Mouse (Mus musculus): ENCODE measurements around the gene Rtel1.

The Rtel1 gene

DNA sequence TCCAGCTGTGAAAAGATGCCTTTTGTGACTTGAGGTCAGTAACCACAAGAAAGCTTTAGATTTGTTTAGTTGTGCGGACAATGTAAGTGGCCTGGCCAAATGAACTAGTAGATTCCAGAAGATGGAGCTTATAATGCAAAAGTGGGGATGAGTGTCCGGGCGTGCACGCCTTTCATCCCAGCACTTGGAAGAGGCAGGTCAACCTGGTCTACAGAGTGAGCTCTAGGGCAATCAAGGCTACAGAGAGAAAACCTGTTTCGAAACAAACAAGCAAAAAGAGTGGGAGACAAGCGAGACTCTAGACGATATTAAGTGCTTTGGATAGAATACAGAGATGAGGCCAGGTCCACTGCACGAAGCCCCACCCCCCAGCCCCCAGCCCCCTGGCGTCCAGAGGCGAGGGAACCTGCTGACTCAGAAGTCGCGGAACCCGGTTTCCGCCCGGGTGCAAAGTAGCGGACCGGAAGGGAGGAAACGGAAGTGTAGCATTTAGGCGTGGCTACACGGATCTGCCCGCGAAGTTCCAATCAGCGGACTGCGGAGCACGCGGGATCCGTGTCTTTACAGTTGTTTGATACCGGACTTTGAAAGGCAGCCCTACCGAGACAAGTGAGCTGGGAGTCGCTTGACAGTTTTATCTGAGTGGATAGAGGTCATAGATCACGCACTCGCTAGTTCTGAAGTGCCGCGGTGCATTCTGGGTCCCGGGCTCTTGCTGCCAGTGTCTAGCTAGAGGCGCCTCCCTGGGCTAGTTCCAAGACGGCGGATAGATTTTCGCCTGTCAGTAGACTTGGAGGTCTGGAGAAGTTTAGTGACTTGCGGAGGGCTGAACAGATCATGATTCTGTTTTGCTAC, at the start of gene Rtel1:
Rtel1 (plus strand) TSS at position 492 of the 855 bp plus-strand sequence.
- DNase-seq (ENCODE audit: low spot score in 2 of 2): peak in 1 of 2 experiments; percentile 75

DNA sequence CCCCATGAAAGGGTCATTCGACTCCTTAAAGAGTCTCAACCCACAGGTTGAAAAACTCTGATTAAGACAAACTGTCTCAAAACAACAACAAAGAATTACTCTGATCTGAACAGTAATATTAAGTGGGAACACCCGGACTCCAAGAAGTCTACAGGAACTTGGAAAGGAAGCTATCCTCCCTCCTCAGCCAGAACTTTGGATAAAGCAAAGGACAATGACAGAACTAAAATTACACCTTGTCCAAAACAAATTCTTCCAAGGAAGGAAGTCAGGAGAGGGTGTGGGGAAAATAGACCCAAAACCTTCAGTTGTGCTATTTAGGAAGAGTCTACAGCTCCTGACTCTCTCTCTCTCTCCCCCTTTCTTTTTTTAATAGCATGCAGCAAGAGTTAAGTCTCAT, 47.4 kb upstream of the Rtel1 start:
- DNase-seq (ENCODE audit: low spot score in 2 of 2): no peak

DNA sequence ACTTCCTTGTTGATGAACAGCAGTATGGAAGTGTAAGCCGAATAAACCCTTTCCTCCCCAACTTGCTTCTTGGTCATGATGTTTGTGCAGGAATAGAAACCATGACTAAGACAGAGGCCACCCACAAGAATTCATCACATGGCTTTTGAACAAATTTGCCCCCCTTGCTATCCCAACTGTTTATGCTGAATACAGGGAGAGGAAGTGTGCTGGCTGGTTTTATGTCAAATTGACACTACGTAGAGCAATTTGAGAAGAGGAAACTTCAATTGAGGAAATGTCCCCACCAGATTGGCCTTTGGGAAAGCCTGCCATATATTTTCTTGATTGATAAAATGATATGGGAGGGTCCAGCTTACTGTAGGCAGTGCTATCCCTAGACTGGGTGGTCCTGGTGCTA, 45.7 kb upstream of the Rtel1 start:
- no peak for DNase-seq (ENCODE audit: low spot score in 2 of 2)

- DNase-seq (ENCODE audit: low spot score in 2 of 2): no peak
Measured at GRCm38 (mm10) chr2:181274639-181275038, 44.9 kb upstream of the Rtel1 start.

DNA sequence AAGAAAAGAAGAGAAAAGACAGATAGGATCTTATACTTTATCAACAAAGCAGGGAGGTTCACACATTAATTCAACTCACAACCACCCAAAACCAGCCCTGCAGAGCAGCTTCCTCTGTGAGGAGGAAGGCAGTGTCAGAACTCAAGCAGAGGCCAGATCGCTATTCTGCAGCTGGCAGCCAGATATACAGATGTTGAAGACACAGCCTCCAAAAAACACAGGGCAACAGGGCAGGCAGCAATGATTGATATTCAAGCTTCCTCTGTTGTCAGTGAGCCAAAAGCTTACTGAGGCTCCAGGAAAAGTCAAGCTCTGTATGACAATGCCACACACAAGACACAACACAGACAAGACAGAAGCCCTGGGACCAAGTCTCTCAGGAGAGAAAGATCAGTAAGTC, 42.8 kb upstream of the Rtel1 start:
- no peak for DNase-seq (ENCODE audit: low spot score in 2 of 2)

DNA sequence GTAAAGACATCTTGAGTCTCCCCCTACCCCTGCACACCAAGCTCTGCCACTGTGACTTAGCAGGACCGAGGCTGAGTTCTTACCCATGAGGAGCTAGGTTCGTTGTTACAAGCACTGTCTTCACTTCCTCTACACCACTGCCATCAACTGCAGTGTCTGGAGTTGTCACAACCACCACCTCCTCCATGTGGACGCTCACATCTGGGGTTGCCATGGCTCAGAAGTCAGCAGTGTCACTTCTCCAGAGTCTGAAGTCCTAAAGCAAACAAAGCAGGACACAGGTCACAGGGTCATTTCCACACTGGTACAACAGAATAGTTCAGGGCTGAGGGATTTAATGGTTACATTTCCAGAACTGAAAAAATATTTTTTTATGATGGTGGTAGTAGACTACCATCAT, 41.7 kb upstream of the Rtel1 start:
- no peak for DNase-seq (ENCODE audit: low spot score in 2 of 2)

DNA sequence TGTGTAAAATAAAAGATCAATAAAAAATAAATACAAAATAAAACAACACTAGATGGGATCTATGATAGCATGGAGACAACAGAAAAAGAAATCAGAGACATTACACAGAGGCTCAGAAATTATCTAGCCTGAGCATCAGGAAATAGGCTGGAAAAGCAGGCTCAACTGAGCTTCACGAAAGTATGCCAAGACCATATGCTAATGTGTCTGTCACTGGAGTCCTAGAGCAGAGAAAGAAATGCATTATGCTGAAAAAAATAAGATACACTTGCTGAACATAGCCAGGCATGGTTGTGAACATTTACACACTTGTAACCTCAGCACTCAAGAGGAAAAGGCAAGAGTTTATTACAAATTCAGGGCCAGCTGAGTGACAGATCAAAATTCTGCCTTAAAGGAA, 39.6 kb upstream of the Rtel1 start:
- DNase-seq (ENCODE audit: low spot score in 2 of 2): no peak

GRCm38 (mm10) chr2:181286629-181287337, 32.8 kb upstream of the Rtel1 start:
- no peak for DNase-seq (ENCODE audit: low spot score in 2 of 2)

- no peak for DNase-seq (ENCODE audit: low spot score in 2 of 2)
Measured at GRCm38 (mm10) chr2:181287338-181287957, 32.1 kb upstream of the Rtel1 start.

GRCm38 (mm10) chr2:181287958-181288350, 31.6 kb upstream of the Rtel1 start, which contains the start of gene Gmeb2:
Gene Gmeb2 (minus strand): TSS chr2:181288035.
- DNase-seq (ENCODE audit: low spot score in 2 of 2): peak; percentile 90 to 95

GRCm38 (mm10) chr2:181288691-181289090, 30.8 kb upstream of the Rtel1 start:
- no peak for DNase-seq (ENCODE audit: low spot score in 2 of 2)

- DNase-seq (ENCODE audit: low spot score in 2 of 2): no peak
Measured at GRCm38 (mm10) chr2:181290937-181291336, 28.6 kb upstream of the Rtel1 start.

DNA sequence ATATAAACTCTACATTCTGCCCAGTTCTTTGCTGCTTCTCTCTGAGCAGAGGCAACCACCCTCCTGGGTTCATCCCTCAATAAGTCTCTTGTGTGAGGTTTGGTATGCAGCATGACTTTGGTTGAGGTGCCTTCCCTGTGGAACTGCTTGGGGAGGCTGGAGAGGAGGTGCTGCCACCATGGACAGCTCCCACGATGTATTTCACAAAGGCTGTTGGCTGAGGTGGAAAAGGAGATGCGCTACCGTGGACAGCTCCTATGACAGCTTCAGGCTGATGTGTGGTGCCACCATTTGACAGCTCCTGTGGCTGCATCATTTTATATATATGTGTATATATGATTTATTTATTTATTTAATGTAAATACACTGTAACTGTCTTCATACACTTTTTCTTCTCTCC, 17.5 kb upstream of the Rtel1 start:
- DNase-seq (ENCODE audit: low spot score in 2 of 2): no peak

- DNase-seq (ENCODE audit: low spot score in 2 of 2): no peak
Measured at GRCm38 (mm10) chr2:181304944-181305343, 14.6 kb upstream of the Rtel1 start.

GRCm38 (mm10) chr2:181307144-181307804, 12.3 kb upstream of the Rtel1 start:
- DNase-seq (ENCODE audit: low spot score in 2 of 2): peak in 1 of 2 experiments; percentile 68

DNA sequence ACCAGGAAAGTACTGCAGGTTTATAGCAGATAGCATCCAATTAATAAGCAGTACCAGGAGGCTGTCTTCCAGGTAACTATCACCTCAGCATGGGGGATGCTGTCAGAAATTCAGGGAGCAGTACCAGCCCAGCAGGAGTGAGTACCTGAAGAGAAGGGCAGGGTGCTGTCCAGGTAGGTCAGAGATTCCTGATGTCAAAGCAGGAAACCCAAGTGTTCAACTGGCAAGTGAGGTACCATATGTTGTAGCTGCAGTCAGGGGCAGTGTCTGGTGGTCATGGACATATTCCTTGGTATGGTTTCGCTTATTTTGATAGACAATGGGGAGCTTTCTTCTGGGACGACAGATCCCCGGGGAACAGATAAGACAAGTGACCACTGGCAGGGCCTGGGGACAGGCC, 7.1 kb upstream of the Rtel1 start:
- no peak for DNase-seq (ENCODE audit: low spot score in 2 of 2)

DNA sequence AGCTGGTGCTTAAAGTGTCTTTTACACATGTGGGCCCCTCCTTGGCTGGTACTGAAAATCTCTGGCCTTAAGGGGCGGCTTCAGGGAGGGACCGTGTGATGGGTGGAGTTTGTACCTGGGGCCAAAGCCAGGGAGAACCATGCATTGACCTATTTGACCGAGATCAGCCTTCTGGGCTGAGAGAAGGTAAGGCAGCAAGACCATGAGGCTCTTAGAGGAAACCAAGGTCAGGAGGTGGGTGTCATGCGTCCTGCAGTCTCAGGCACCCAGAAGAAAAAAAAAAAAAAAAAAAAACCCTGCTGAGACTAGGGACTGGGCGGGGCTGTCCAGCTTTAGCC, 6.6 kb upstream of the Rtel1 start:
- DNase-seq (ENCODE audit: low spot score in 2 of 2): no peak

- peak in 1 of 2 experiments; percentile 31 for DNase-seq (ENCODE audit: low spot score in 2 of 2)
Measured at GRCm38 (mm10) chr2:181313344-181314079, 6.0 kb upstream of the Rtel1 start.

GRCm38 (mm10) chr2:181314080-181314810, 5.3 kb upstream of the Rtel1 start, which contains the start of gene Stmn3:
Gene Stmn3 (minus strand): TSS chr2:181314500.
- peak in 1 of 2 experiments; percentile 69 for DNase-seq (ENCODE audit: low spot score in 2 of 2)

- no peak for DNase-seq (ENCODE audit: low spot score in 2 of 2)
Measured at GRCm38 (mm10) chr2:181320103-181320499, 562 bp downstream of the Rtel1 start.

- DNase-seq (ENCODE audit: low spot score in 2 of 2): no peak
Measured at GRCm38 (mm10) chr2:181322136-181322535, 2.6 kb downstream of the Rtel1 start.
